Mouse (Mus musculus) CH12.LX (cell line): ENCODE results near the gene Selp. TPM values are rescaled to one million over a fixed set of nuclear protein-coding genes. Genes with fewer than 3 reads are reported as not detected.

Experiments used
- DNase-seq: peaks from one replicate; pipeline ENCODE4 v3.0.0-alpha.2; 2013; ENCODE audit errors: extremely low read depth
- H3K27ac ChIP-seq: 2 replicates; pipeline ENCODE4 v1.5.1; 2012; ENCODE audit warnings: low read depth, mild to moderate bottlenecking, control low read depth, moderate library complexity; ENCODE audit not compliant: insufficient read depth
- H3K27me3 ChIP-seq: replicated peaks from 2 replicates; pipeline ENCODE3; 2012; ENCODE audit warnings: inconsistent platforms
- H3K36me3 ChIP-seq, 2 experiments: replicated peaks in 1 of 2; 2 replicates each; pipeline versions ENCODE3 to v1.6.1; 2012; ENCODE audit warnings: inconsistent platforms in 1 of 2, low read length in 1 of 2, mild to moderate bottlenecking in 1 of 2, mixed read lengths in 1 of 2, moderate library complexity in 1 of 2; ENCODE audit not compliant: control insufficient read depth in 1 of 2, insufficient read depth in 1 of 2
- H3K4me1 ChIP-seq, 2 experiments: 2 replicates each; pipeline ENCODE4 v1.6.1; 2012; ENCODE audit warnings: inconsistent platforms in 1 of 2, moderate library complexity in 1 of 2; ENCODE audit not compliant: insufficient read depth in 2 of 2, control insufficient read depth in 1 of 2
- H3K4me2 ChIP-seq: 2 replicates; pipeline ENCODE4 v1.6.1; 2012; ENCODE audit warnings: low read depth, mild to moderate bottlenecking, control low read depth; ENCODE audit not compliant: poor library complexity, insufficient read depth, severe bottlenecking
- H3K4me3 ChIP-seq, 3 experiments: fragments of 150-350 bp in 1 of 3; sonication (generic) in 1 of 3; replicated peaks in 1 of 3; 2 replicates each; pipeline versions ENCODE3 to v1.5.1; 2011 to 2012; ENCODE audit warnings: low read depth in 2 of 3, low read length in 2 of 3, mild to moderate bottlenecking in 2 of 3, moderate library complexity in 2 of 3, control low read depth in 1 of 3, improper control_type of control experiment in 1 of 3, inconsistent platforms in 1 of 3, mixed read lengths in 1 of 3; ENCODE audit not compliant: poor library complexity in 1 of 3
- H3K79me2 ChIP-seq: replicated peaks from 2 replicates; pipeline ENCODE4 v1.6.1; 2012; ENCODE audit warnings: mild to moderate bottlenecking, moderate library complexity; ENCODE audit not compliant: control insufficient read depth, poor library complexity, insufficient read depth, severe bottlenecking; ENCODE audit errors: extremely low read depth
- H3K9ac ChIP-seq: 2 replicates; pipeline ENCODE4 v1.6.1; 2012; ENCODE audit warnings: low read depth, mild to moderate bottlenecking, control low read depth, moderate library complexity; ENCODE audit not compliant: insufficient read depth
- H3K9me3 ChIP-seq: replicated peaks from 2 replicates; pipeline ENCODE3; 2012; ENCODE audit warnings: low read length, inconsistent platforms, mixed read lengths
- BHLHE40 ChIP-seq: IDR thresholded peaks from 2 replicates; pipeline ENCODE4 v1.6.1; 2011; ENCODE audit warnings: mild to moderate bottlenecking, low read depth, low read length, improper control_type of control experiment
- CHD1 ChIP-seq: IDR thresholded peaks from 2 replicates; pipeline ENCODE4 v1.6.1; 2012; ENCODE audit warnings: low read depth, low read length, improper control_type of control experiment, inconsistent platforms
- CHD2 ChIP-seq: IDR thresholded peaks from 2 replicates; pipeline ENCODE4 v1.6.1; 2011; ENCODE audit warnings: low read length, improper control_type of control experiment
- E2F4 ChIP-seq: IDR thresholded peaks from 2 replicates; pipeline ENCODE4 v1.6.1; 2011; ENCODE audit warnings: low read depth, low read length, improper control_type of control experiment; ENCODE audit not compliant: insufficient replicate concordance
- ELF1 ChIP-seq: IDR thresholded peaks from 2 replicates; pipeline ENCODE4 v1.6.1; 2014; ENCODE audit warnings: low read depth, mild to moderate bottlenecking, inconsistent platforms, low read length, improper control_type of control experiment
- ETS1 ChIP-seq: conservative IDR thresholded peaks from 2 replicates; pipeline ENCODE4 v1.6.1; 2012; ENCODE audit warnings: low read depth, mild to moderate bottlenecking, inconsistent platforms, low read length, improper control_type of control experiment, moderate library complexity
- HCFC1 ChIP-seq: IDR thresholded peaks from 2 replicates; pipeline ENCODE4 v1.6.1; 2012; ENCODE audit warnings: low read depth, mild to moderate bottlenecking, inconsistent platforms, low read length, improper control_type of control experiment
- IRF4 ChIP-seq: IDR thresholded peaks from 2 replicates; pipeline ENCODE4 v1.6.1; 2014; ENCODE audit warnings: low read depth, mild to moderate bottlenecking, inconsistent platforms, low read length, improper control_type of control experiment
- JUN ChIP-seq: IDR thresholded peaks from 2 replicates; pipeline ENCODE4 v1.6.1; 2011; ENCODE audit warnings: low read depth, mild to moderate bottlenecking, low read length, improper control_type of control experiment, moderate library complexity; ENCODE audit not compliant: insufficient read depth
- JUND ChIP-seq: conservative IDR thresholded peaks from 2 replicates; pipeline ENCODE4 v1.6.1; 2011; ENCODE audit warnings: low read depth, low read length, improper control_type of control experiment
- KAT2A ChIP-seq: IDR thresholded peaks from 2 replicates; pipeline ENCODE4 v1.6.1; 2012; ENCODE audit warnings: low read length, improper control_type of control experiment, inconsistent platforms; ENCODE audit not compliant: insufficient replicate concordance
- MAX ChIP-seq: IDR thresholded peaks from 2 replicates; pipeline ENCODE4 v1.6.1; 2011; ENCODE audit warnings: low read length, improper control_type of control experiment
- MAZ ChIP-seq: IDR thresholded peaks from 2 replicates; pipeline ENCODE4 v1.6.1; 2012; ENCODE audit warnings: low read depth, mild to moderate bottlenecking, inconsistent platforms, low read length, improper control_type of control experiment, moderate library complexity
- MEF2A ChIP-seq: IDR thresholded peaks from 2 replicates; pipeline ENCODE4 v1.6.1; 2014; ENCODE audit warnings: low read depth, mild to moderate bottlenecking, inconsistent platforms, low read length, improper control_type of control experiment, borderline replicate concordance
- NRF1 ChIP-seq: IDR thresholded peaks from 2 replicates; pipeline ENCODE4 v1.6.1; 2014; ENCODE audit warnings: low read depth, mild to moderate bottlenecking, inconsistent platforms, low read length, improper control_type of control experiment, moderate library complexity
- PAX5 ChIP-seq: IDR thresholded peaks from 2 replicates; pipeline ENCODE4 v1.6.1; 2012; ENCODE audit warnings: low read length, inconsistent platforms, mixed read lengths
- POLR2A ChIP-seq: IDR thresholded peaks from 2 replicates; pipeline ENCODE4 v1.6.1; 2011; ENCODE audit warnings: low read depth, mild to moderate bottlenecking, improper control_type of control experiment, low read length
- POLR2AphosphoS2 ChIP-seq: IDR thresholded peaks from 2 replicates; pipeline ENCODE4 v1.6.1; 2011; ENCODE audit warnings: low read depth, low read length, improper control_type of control experiment
- SIN3A ChIP-seq: IDR thresholded peaks from 2 replicates; pipeline ENCODE4 v1.6.1; 2012; ENCODE audit warnings: low read length, improper control_type of control experiment, inconsistent platforms
- TBP ChIP-seq: conservative IDR thresholded peaks from 2 replicates; pipeline ENCODE4 v1.6.1; 2011; ENCODE audit warnings: low read depth, low read length, improper control_type of control experiment
- USF1 ChIP-seq: IDR thresholded peaks from 2 replicates; pipeline ENCODE4 v1.6.1; 2014; ENCODE audit warnings: low read depth, mild to moderate bottlenecking, inconsistent platforms, low read length, improper control_type of control experiment
- USF2 ChIP-seq: conservative IDR thresholded peaks from 2 replicates; pipeline ENCODE4 v1.6.1; 2011; ENCODE audit warnings: low read depth, low read length, improper control_type of control experiment
- ZKSCAN1 ChIP-seq: IDR thresholded peaks from 2 replicates; pipeline ENCODE4 v1.6.1; 2012; ENCODE audit warnings: low read depth, inconsistent platforms, low read length, improper control_type of control experiment, borderline replicate concordance
- ZMIZ1 ChIP-seq: IDR thresholded peaks from 2 replicates; pipeline ENCODE4 v1.6.1; 2012; ENCODE audit warnings: low read depth, mild to moderate bottlenecking, inconsistent platforms, low read length, improper control_type of control experiment
- dilution Hi-C: fragments of 300-500 bp; cut with MboI; formaldehyde crosslinking; loops from 2 replicates; pipeline ENCODE4 v1.14.3; 2020; ENCODE audit warnings: low sequenced_read_pairs; ENCODE audit not compliant: extremely low pct_unique_long_range_greater_than_20kb, extremely low pct_ligation_motif_present
- in situ Hi-C: fragments of 300-500 bp; cut with MboI; formaldehyde crosslinking; loops from 3 replicates; pipeline ENCODE4 v1.14.3; 2019; ENCODE audit warnings: low sequenced_read_pairs, low pct_ligation_motif_present, low pct_unique_long_range_greater_than_20kb, mixed read lengths
- polyA plus RNA-seq: library from polyadenylated mRNA; unstranded; fragments of >175 nt; gene quantifications from 2 replicates; pipeline ENCODE4 v1.2.1, GENCODE M21; 2012; ENCODE audit warnings: low read depth; ENCODE audit not compliant: insufficient read length
- total RNA-seq, 2 experiments: library from RNA; depleted of rRNA; stranded (reverse); fragments of 300-350 nt in 1 of 2; fragments of >200 nt in 1 of 2; gene quantifications; 2 replicates each; pipeline ENCODE4 v1.2.3; 2012 to 2014

The Selp gene
- total and polyA plus RNA-seq, 3 experiments, result 0.21 to 0.43 TPM; not detected in 1

GRCm38 (mm10) chr1:164149083-164149482 is 34.0 kb downstream of the Selp start:
- peaks cover 3 to 14% of the 10 kb centered on the region in 2 experiments; a peak in 3 of 4 replicates for H3K4me1 ChIP-seq
- H3K27me3 ChIP-seq, result peaks cover 12% of the 10 kb centered on the region
- H3K4me3 ChIP-seq, result peak overlapping the region; percentile 50 to 62 (median 52)
- in situ Hi-C loops, result no loop called here
- DNase-seq, result no peak
- H3K9ac ChIP-seq, result no peak overlapping the region
- TF ChIP-seq POLR2A (peak; percentile 57), ELF1 (0 out of 2 replicates have a peak, but pooled peaks have one; percentile 44), ZMIZ1 (no peak), HCFC1 (peak; percentile 63), TBP (0 out of 2 replicates have a peak, but pooled peaks have one; percentile 26)
- no peaks in the 10 kb centered on the region for H3K9me3 ChIP-seq
- no peaks in the 10 kb centered on the region for H3K79me2 ChIP-seq
- H3K36me3 ChIP-seq, result no peaks in the 10 kb centered on the region
- H3K4me2 ChIP-seq, result peak overlapping the region; percentile 29
- dilution Hi-C loops, result no loop called here
- no peak overlapping the region for H3K27ac ChIP-seq

- no peak for DNase-seq
- dilution Hi-C loops, result no loop called here
- TF ChIP-seq POLR2A (no peak), MAZ (no peak), HCFC1 (no peak), MEF2A (no peak)
- Histone ChIP-seq H3K4me1 (peaks cover 3 to 14% of the 10 kb centered on the region in 2 experiments; a peak in 3 of 4 replicates), H3K9me3 (no peaks in the 10 kb centered on the region), H3K36me3 (no peaks in the 10 kb centered on the region), H3K79me2 (no peaks in the 10 kb centered on the region), H3K9ac (no peak within 1 kb of the TSS), H3K4me3 (no peak within 1 kb of the TSS), H3K4me2 (no peak within 1 kb of the TSS), H3K27ac (no peak within 1 kb of the TSS), H3K27me3 (peaks cover 15% of the 10 kb centered on the region)
- in situ Hi-C loops, result no loop called here
Measured at GRCm38 (mm10) chr1:164151387-164152088, 36.5 kb downstream of the Selp start, which contains the start of gene F5. TSS of gene F5 (plus strand) at chr1:164151838.

GRCm38 (mm10) chr1:164152836-164153235 is 37.8 kb downstream of the Selp start:
- Histone ChIP-seq H3K27ac (no peak overlapping the region), H3K9ac (no peak overlapping the region), H3K9me3 (no peaks in the 10 kb centered on the region), H3K4me3 (no peak overlapping the region), H3K36me3 (no peaks in the 10 kb centered on the region), H3K79me2 (no peaks in the 10 kb centered on the region), H3K27me3 (peaks cover 18% of the 10 kb centered on the region), H3K4me2 (no peak overlapping the region), H3K4me1 (peaks cover 3 to 14% of the 10 kb centered on the region in 2 experiments; a peak in 3 of 4 replicates)
- in situ Hi-C loops, result no loop called here
- dilution Hi-C loops, result no loop called here
- DNase-seq, result no peak
- no peak for TF ChIP-seq ELF1
- no peak for TF ChIP-seq USF2
- no peak for TF ChIP-seq NRF1
- no peak for TF ChIP-seq ETS1
- no peak for TF ChIP-seq POLR2AphosphoS2
- no peak for TF ChIP-seq KAT2A
- no peak for TF ChIP-seq CHD1
- no peak for TF ChIP-seq E2F4
- TF ChIP-seq SIN3A, result no peak
- no peak for TF ChIP-seq MAX
- TF ChIP-seq HCFC1, result no peak
- no peak for TF ChIP-seq BHLHE40
- TF ChIP-seq JUND, result no peak
- TF ChIP-seq CHD2, result no peak
- TF ChIP-seq USF1, result no peak
- TF ChIP-seq IRF4, result no peak
- TF ChIP-seq PAX5, result no peak
- TF ChIP-seq ZKSCAN1, result no peak
- no peak for TF ChIP-seq JUN
